In the genomic region with DNA sequence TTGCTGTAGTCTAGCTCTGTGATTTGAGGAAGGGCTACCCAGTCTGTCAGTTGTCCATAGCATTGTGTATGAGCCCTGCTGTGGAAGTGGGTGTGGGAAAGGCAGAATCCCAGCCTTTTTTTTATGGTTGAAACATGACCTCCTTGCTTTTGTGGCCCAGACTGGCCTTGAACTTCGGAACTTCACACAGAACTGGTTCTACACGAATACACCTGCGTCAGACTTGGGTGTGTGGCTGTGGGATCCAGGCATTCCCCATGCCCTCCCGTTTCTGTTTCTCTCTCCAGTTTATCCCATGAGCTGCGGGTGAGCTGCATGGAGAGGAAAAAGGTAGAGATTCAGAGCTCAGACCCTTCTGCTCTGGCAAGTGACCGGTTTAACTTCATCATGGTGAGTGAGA, we compare ENCODE assay signal across 16 mouse cellular contexts. TPM values are rescaled to one million over a fixed set of nuclear protein-coding genes. Genes with fewer than 3 reads are reported as not detected.
"Had no signal": no experiment of that assay in that cellular context is flagged by ENCODE, and none has a peak within 500 bp of the region (broad histone marks: within the 10 kb centered on the region; RNA-seq: fewer than 3 reads in every experiment).

No protein-coding gene starts in this region.

- H3K4me1 ChIP-seq: lung, embryonic 15.5 days had no signal

- H3K27ac ChIP-seq: lung, embryonic 15.5 days; macrophage; neural tube, embryonic 12.5 days; stomach, embryonic 15.5 days; stomach, postnatal 0 days had no signal

- H3K4me3 ChIP-seq: lung, embryonic 15.5 days; megakaryocyte, embryonic 14.5 days; neural tube, embryonic 12.5 days; stomach, embryonic 15.5 days had no signal

- H3K9me3 ChIP-seq: lung, embryonic 15.5 days; megakaryocyte, embryonic 14.5 days; neural tube, embryonic 12.5 days; stomach, embryonic 15.5 days had no signal

- H3K4me2 ChIP-seq: lung, embryonic 15.5 days; midbrain, embryonic 11.5 days; neural tube, embryonic 12.5 days; stomach, embryonic 15.5 days had no signal

- H3K9ac ChIP-seq: lung, embryonic 15.5 days; neural tube, embryonic 12.5 days; stomach, embryonic 15.5 days had no signal

- H3K27me3 ChIP-seq: lung, embryonic 15.5 days; megakaryocyte, embryonic 14.5 days; neural tube, embryonic 12.5 days; stomach, embryonic 15.5 days had no signal

- DNase-seq: lung, adult 2 months; lung, postnatal 14 days; lung, postnatal 36 days; midbrain, embryonic 14.5 days; right cerebral cortex, postnatal 14 days; thymus, adult 2 months; thymus, postnatal 25 days; thymus, postnatal 4 days had no signal

- ATAC-seq: lung, postnatal 0 days had no signal

RNA-seq across cellular contexts. Expression of a gene that starts 44.5 kb away (rescaled TPM):
- polyA plus RNA-seq: macrophage had no signal
